Mouse (Mus musculus) intestine, postnatal 0 days (tissue): ENCODE data around the gene Stard3. TPM values are rescaled to one million over a fixed set of nuclear protein-coding genes. Genes with fewer than 3 reads are reported as not detected.

ENCODE experiments used
- ATAC-seq: fragments of 200-750 bp; cut with Nextera tagmentation; 2 replicates; pipeline ENCODE4 v1.8.0; 2017; ENCODE audit warnings: mild to moderate bottlenecking, moderate TSS enrichment, moderate library complexity
- H3K27ac ChIP-seq: fragments of 300-500 bp; sonication (generic); 2 replicates; pipeline ENCODE4 v1.5.1; 2014; ENCODE audit warnings: mild to moderate bottlenecking, low read depth, low read length, moderate library complexity
- H3K27me3 ChIP-seq: fragments of 300-500 bp; sonication (generic); replicated peaks from 2 replicates; pipeline ENCODE4 v1.6.1; 2014; ENCODE audit warnings: low read length, mixed read lengths; ENCODE audit not compliant: control insufficient read depth, insufficient read depth
- H3K36me3 ChIP-seq: fragments of 300-500 bp; sonication (generic); 2 replicates; pipeline ENCODE4 v1.6.1; 2014; ENCODE audit warnings: mild to moderate bottlenecking, moderate library complexity; ENCODE audit not compliant: control insufficient read depth, insufficient read depth
- H3K4me1 ChIP-seq: fragments of 300-500 bp; sonication (generic); replicated peaks from 2 replicates; pipeline ENCODE4 v1.6.1; 2014; ENCODE audit warnings: antibody characterized with exemption, low read length, mixed read lengths; ENCODE audit not compliant: control insufficient read depth, insufficient read depth
- H3K4me2 ChIP-seq: fragments of 300-500 bp; sonication (generic); replicated peaks from 2 replicates; pipeline ENCODE4 v1.6.1; 2014; ENCODE audit warnings: low read depth, mild to moderate bottlenecking, moderate library complexity
- H3K4me3 ChIP-seq: fragments of 300-500 bp; sonication (generic); 2 replicates; pipeline ENCODE4 v1.5.1; 2014; ENCODE audit warnings: low read depth, low read length
- H3K9ac ChIP-seq: fragments of 300-500 bp; sonication (generic); 2 replicates; pipeline ENCODE4 v1.6.1; 2014; ENCODE audit warnings: mild to moderate bottlenecking, low read depth, low read length
- H3K9me3 ChIP-seq: fragments of 300-500 bp; sonication (generic); 2 replicates; pipeline ENCODE4 v1.6.1; 2016; ENCODE audit warnings: mixed run types; ENCODE audit not compliant: control insufficient read depth
- CTCF ChIP-seq: sonication (generic); IDR thresholded peaks from 2 replicates; pipeline ENCODE4 v1.5.1; 2016; ENCODE audit warnings: low read depth, mild to moderate bottlenecking, control low read depth, antibody characterized with exemption, moderate library complexity
- WGBS: fragments of 180-500 bp; shearing (Covaris S2); extraction: QIAGEN DNeasy Blood & Tissue Kit; methylation state at CpG from one replicate; pipeline ENCODE4 v1.1.7; 2014; 5-methylcytosine and 5-hydroxymethylcytosine counted together
- polyA plus RNA-seq: library from polyadenylated mRNA; unstranded; fragments of >200 nt; fragmentation: Nextera tagmentation; extraction: Ambion mirVana; gene quantifications from 2 replicates; pipeline ENCODE4 v1.2.1, GENCODE M21; 2015

The Stard3 gene
- polyA plus RNA-seq, 1 experiment from 2014 or later, result 29.0 TPM

DNA sequence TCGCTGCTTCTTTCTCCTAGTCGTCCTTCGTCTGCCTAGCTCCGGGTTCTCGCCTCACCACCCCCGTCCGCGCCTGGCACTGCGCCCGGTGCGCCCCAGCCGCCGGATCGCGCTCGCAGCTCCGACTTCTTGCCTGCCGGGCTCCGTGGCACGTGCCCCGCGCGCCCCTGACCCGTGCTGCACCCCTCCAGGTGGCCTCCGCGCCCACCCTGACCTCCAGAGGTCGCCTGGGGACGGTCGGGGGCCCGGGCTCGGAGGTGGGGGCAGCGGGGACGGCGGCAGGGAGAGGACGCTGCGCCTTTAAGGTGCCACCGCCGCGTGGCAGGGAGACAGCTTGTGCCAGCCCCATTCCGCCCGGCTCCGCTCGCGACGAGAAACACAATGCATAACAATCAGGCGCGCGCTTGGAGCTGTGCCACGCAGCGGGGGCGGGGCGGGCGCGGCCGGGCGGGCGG, 19.6 kb upstream of the Stard3 start:
- WGBS, result under 1% methylated on average over 50 of the region's 57 CpGs
- H3K4me1 ChIP-seq, result peaks cover 4% of the 10 kb centered on the region; the same call in 1 of the 2 replicates
- H3K27ac ChIP-seq, result no peak overlapping the region
- no peaks in the 10 kb centered on the region for H3K36me3 ChIP-seq
- H3K9ac ChIP-seq, result peak overlapping the region; percentile 48
- TF ChIP-seq CTCF, result no peak
- no peaks in the 10 kb centered on the region for H3K9me3 ChIP-seq
- H3K4me3 ChIP-seq, result peak overlapping the region; percentile 56
- H3K4me2 ChIP-seq, result peak overlapping the region; percentile 99
- no peak for ATAC-seq
- H3K27me3 ChIP-seq, result peaks cover 64% of the 10 kb centered on the region

- Histone ChIP-seq H3K9ac (peak overlapping the region; percentile 48), H3K4me1 (peaks cover 4% of the 10 kb centered on the region; the same call in 1 of the 2 replicates), H3K36me3 (no peaks in the 10 kb centered on the region), H3K27ac (no peak overlapping the region), H3K4me2 (peak overlapping the region; percentile 99), H3K27me3 (peaks cover 58% of the 10 kb centered on the region), H3K4me3 (peak overlapping the region; percentile 56), H3K9me3 (no peaks in the 10 kb centered on the region)
- no peak for TF ChIP-seq CTCF
- ATAC-seq, result no peak
- under 1% methylated on average over 19 of the region's 19 CpGs for WGBS
These were observed 19.1 kb upstream of the Stard3 start for GRCm38 (mm10) chr11:98339071-98339501.

DNA sequence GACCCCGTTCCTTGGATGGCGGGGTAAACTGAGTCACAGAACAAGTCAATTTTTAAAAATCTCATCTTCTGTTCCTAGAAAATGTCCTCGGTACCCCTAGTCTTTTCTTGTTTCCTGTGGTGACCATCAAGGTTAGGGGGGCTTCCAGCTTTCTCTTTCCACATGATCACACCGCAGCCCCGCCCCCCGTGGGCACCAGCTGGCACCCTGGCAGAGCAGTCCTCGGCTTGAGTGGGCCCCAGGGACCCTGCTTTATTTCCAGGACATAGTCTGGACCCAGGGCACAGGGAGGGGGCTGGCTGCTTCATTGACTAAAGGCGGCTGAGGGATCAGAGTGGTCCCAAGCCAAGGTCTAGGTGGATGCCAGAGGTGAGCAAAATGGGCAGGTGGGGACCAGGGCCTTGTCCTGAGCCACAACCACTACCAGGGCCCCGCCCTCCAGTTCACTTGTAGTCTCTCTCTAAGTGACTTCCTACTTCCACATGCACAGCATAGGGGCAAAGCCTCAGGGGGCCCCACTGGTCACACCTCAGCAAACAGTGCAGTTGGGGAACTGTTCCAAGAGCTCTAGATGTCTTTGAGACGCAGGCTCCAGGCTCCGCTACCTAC, 18.4 kb upstream of the Stard3 start:
- Histone ChIP-seq H3K9me3 (no peaks in the 10 kb centered on the region), H3K27ac (no peak overlapping the region), H3K36me3 (no peaks in the 10 kb centered on the region), H3K4me3 (no peak overlapping the region), H3K9ac (no peak overlapping the region), H3K4me2 (peak overlapping the region; percentile 99), H3K27me3 (peaks cover 51% of the 10 kb centered on the region), H3K4me1 (0 out of 2 replicates have a peak, but pooled peaks cover 4% of the 10 kb centered on the region)
- TF ChIP-seq CTCF, result no peak
- no peak for ATAC-seq
- WGBS, result 14% methylated on average over 11 of the region's 11 CpGs

GRCm38 (mm10) chr11:98340597-98340996, 17.6 kb upstream of the Stard3 start:
- no peak overlapping the region for H3K4me3 ChIP-seq
- ATAC-seq, result no peak
- no peak overlapping the region for H3K4me2 ChIP-seq
- H3K27me3 ChIP-seq, result peaks cover 43% of the 10 kb centered on the region
- 17% methylated on average over 3 of the region's 4 CpGs for WGBS
- H3K9me3 ChIP-seq, result no peaks in the 10 kb centered on the region
- H3K36me3 ChIP-seq, result no peaks in the 10 kb centered on the region
- TF ChIP-seq CTCF, result no peak
- H3K27ac ChIP-seq, result no peak overlapping the region
- 0 out of 2 replicates have a peak, but pooled peaks cover 4% of the 10 kb centered on the region for H3K4me1 ChIP-seq
- H3K9ac ChIP-seq, result no peak overlapping the region

- TF ChIP-seq CTCF, result no peak
- Histone ChIP-seq H3K4me2 (no peak overlapping the region), H3K27ac (no peak overlapping the region), H3K9me3 (no peaks in the 10 kb centered on the region), H3K27me3 (peaks cover 37% of the 10 kb centered on the region), H3K4me3 (no peak overlapping the region), H3K9ac (no peak overlapping the region), H3K4me1 (0 out of 2 replicates have a peak, but pooled peaks cover 4% of the 10 kb centered on the region), H3K36me3 (no peaks in the 10 kb centered on the region)
- WGBS, result 59% methylated on average over 4 of the region's 4 CpGs
- ATAC-seq, result no peak
These were observed 17.0 kb upstream of the Stard3 start for GRCm38 (mm10) chr11:98341174-98341573.

- Histone ChIP-seq H3K9ac (no peak overlapping the region), H3K27me3 (peaks cover 34% of the 10 kb centered on the region)
These were observed 15.9 kb upstream of the Stard3 start for GRCm38 (mm10) chr11:98342000-98342945.

More at GRCm38 (mm10) chr11:98342000-98342945, 15.9 kb upstream of the Stard3 start:
- peak; percentile 34 for ATAC-seq
- 1% methylated on average over 29 of the region's 29 CpGs for WGBS
- 0 out of 2 replicates have a peak, but pooled peaks cover 4% of the 10 kb centered on the region for H3K4me1 ChIP-seq
- peak overlapping the region; percentile 46 for H3K4me3 ChIP-seq
- peak overlapping the region; percentile 79 for H3K4me2 ChIP-seq
- H3K27ac ChIP-seq, result no peak overlapping the region; the same call in 1 of the 2 replicates
- peak; percentile 100 for TF ChIP-seq CTCF
- H3K36me3 ChIP-seq, result no peaks in the 10 kb centered on the region
- no peaks in the 10 kb centered on the region for H3K9me3 ChIP-seq
